Mouse (Mus musculus) liver, embryonic 16.5 days (tissue): Measurements from ENCODE around the gene Rtn4rl1. TPM values are rescaled to one million over a fixed set of nuclear protein-coding genes. Genes with fewer than 3 reads are reported as not detected.
A peak's percentile ranks its signal among the peaks of the same experiment; 100 is the strongest.

ENCODE experiments used
- ATAC-seq: fragments of 200-750 bp; cut with Nextera tagmentation; 2 replicates; pipeline ENCODE4 v1.8.0; 2017; ENCODE audit warnings: low read depth, mild to moderate bottlenecking, moderate number of reproducible peaks, moderate library complexity
- H3K27ac ChIP-seq: fragments of 300-500 bp; sonication (generic); 2 replicates; pipeline ENCODE4 v1.5.1; 2014; ENCODE audit warnings: mild to moderate bottlenecking, low read length
- H3K27me3 ChIP-seq: fragments of 300-500 bp; sonication (generic); 2 replicates; pipeline ENCODE4 v1.6.1; 2014; ENCODE audit warnings: low read depth, low read length, mixed read lengths; ENCODE audit not compliant: control insufficient read depth, insufficient read depth
- H3K36me3 ChIP-seq: fragments of 300-500 bp; sonication (generic); 2 replicates; pipeline ENCODE4 v1.6.1; 2014; ENCODE audit warnings: mild to moderate bottlenecking; ENCODE audit not compliant: control insufficient read depth, insufficient read depth
- H3K4me1 ChIP-seq: fragments of 300-500 bp; sonication (generic); 2 replicates; pipeline ENCODE4 v1.6.1; 2014; ENCODE audit warnings: low read depth, low read length, mixed read lengths; ENCODE audit not compliant: control insufficient read depth
- H3K4me2 ChIP-seq: fragments of 300-500 bp; sonication (generic); 2 replicates; pipeline ENCODE4 v1.6.1; 2014; ENCODE audit warnings: low read depth, low read length, mixed read lengths
- H3K4me3 ChIP-seq: fragments of 300-500 bp; sonication (generic); 2 replicates; pipeline ENCODE4 v1.5.1; 2014; ENCODE audit warnings: low read depth, mild to moderate bottlenecking, low read length
- H3K9ac ChIP-seq: fragments of 300-500 bp; sonication (generic); 2 replicates; pipeline ENCODE4 v1.6.1; 2014; ENCODE audit warnings: low read depth, low read length
- H3K9me3 ChIP-seq: fragments of 300-500 bp; sonication (generic); replicated peaks from 2 replicates; pipeline ENCODE4 v1.6.1; 2016; ENCODE audit warnings: low read length; ENCODE audit not compliant: control insufficient read depth
- WGBS: fragments of 180-500 bp; shearing (Covaris S2); extraction: QIAGEN DNeasy Blood & Tissue Kit; methylation state at CpG from one replicate; pipeline ENCODE4 v1.1.7; 2014; ENCODE audit not compliant: insufficient replicate concordance; 5-methylcytosine and 5-hydroxymethylcytosine counted together
- polyA plus RNA-seq: library from polyadenylated mRNA; unstranded; fragments of >200 nt; fragmentation: Nextera tagmentation; extraction: Ambion mirVana; gene quantifications from 2 replicates; pipeline ENCODE4 v1.2.1, GENCODE M21; 2015

Rtn4rl1 gene
- polyA plus RNA-seq, 1 experiment from 2014 or later: 0.44 TPM

DNA sequence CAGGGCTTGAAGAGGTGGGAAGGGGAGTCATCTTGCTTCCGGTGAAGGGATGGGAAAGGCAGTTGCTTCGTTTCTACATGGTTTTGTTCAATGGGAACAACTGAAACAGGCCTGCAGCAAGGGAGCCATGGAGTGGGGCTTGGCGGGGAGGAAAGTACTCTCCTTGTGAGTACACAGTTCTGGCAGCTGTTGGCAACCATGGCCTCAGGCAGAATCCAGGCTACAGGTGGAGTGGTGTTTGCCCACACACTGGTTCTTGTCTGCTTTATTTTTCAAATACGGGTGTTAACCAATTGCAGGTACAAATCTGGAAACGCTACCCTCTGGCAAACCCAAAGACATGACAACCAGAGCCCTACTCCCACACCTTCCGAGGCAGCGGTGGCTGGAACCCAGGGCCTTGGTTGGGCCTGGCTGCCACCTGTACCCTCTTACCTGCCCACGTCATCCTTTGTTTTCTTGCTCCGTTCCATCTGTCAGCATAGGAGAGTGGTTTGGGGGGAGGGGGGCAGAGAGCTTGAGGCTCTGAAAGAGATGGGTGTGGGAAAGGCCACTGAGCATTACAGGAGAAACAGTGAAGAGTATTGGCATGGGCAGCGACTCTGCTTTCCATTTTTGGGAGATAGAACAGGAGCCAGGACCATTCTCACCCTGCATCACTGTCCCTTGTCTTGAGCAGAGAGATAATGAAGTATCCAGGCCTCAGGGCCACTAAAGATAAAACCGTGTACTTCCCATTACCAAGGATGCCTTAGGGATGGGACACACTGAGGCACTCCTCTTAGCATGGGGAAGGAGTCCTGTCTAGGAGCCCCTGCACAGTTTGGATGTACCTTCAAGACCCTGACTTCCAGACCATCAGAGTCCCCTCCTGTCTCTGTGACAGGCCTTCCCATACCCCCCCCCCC lies 51.0 kb downstream of the Rtn4rl1 start:
- ATAC-seq: no peak
- Histone ChIP-seq H3K27ac (no peak overlapping the region), H3K27me3 (no peaks in the 10 kb centered on the region), H3K9me3 (no peaks in the 10 kb centered on the region), H3K4me1 (peaks cover 24% of the 10 kb centered on the region), H3K36me3 (no peaks in the 10 kb centered on the region), H3K4me2 (no peak overlapping the region), H3K4me3 (no peak overlapping the region), H3K9ac (no peak overlapping the region)
- WGBS: 75% methylated on average over 11 of the region's 11 CpGs

DNA sequence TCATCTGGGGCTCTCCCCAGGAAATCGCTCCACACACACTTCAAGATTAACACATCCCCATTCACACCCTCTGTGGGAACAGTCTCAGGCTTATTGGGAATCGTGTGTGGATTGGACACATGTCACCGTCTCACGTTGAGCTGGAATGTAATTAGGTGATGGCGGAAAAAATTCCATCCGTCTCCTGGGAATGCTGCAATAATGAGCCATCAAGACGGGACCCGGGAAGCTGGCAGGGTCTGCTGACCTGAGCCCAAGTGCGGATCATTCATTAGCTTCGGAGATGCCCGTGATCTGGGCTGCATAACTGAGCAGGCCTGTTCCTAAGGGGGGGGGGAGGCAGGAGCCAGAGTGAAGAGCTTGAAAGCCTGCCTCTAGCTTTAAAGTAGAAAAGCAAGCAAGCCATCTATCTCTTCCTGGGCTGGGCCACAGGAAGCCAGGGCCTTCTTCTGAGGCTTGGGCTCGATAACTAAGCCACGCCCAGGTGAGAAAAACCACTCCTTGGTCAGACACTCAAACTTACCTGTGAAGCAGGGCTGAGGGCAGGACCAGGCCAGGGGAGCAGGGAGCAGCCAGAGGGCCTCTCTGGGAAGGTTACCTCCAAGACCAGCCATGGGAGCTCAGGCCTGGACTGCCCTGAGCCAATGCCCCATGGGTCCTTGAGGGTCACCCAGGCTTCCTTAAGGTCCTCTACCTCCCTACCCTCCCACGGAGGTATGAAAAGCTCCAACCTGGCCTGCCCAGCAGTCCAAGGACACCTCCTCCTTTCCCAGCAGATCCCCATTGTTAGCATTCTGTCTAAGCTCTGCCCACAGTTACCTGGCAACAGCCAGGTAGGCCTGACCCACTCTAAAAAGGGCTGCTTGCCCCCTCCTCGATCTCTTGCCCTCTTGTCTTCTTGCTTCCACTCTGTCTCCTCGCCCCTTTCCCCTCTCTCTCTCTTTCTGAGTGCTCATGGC lies 52.1 kb downstream of the Rtn4rl1 start:
- 54% methylated on average over 16 of the region's 16 CpGs for WGBS
- H3K27ac ChIP-seq: no peak overlapping the region
- peaks cover 21% of the 10 kb centered on the region for H3K4me1 ChIP-seq
- no peaks in the 10 kb centered on the region for H3K36me3 ChIP-seq
- ATAC-seq: 0 out of 2 replicates have a peak, but pooled peaks have one; percentile 36
- no peaks in the 10 kb centered on the region for H3K27me3 ChIP-seq
- H3K4me2 ChIP-seq: no peak overlapping the region
- no peaks in the 10 kb centered on the region for H3K9me3 ChIP-seq
- no peak overlapping the region for H3K9ac ChIP-seq
- H3K4me3 ChIP-seq: no peak overlapping the region

DNA sequence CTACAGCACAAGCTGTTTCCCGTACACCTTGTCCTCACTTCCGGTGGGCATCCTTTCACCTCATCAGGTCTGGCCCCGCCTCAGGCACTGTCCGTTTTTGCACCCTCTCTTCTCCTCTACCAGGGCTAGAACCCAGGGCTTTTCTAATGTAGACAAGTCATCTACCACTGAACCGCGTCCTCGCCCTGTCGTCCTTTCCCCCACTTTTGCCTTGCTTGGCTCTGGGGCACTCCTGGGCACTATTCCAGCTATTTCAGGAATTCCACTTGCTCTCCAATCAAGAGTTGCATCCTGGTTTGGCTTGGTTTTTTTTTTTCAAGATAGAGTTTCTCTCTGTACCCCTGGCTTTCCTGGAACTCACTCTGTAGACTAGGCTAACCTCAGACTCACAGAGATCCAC lies 53.0 kb downstream of the Rtn4rl1 start:
- WGBS: 76% methylated on average over 8 of the region's 8 CpGs
- H3K36me3 ChIP-seq: no peaks in the 10 kb centered on the region
- peaks cover 21% of the 10 kb centered on the region for H3K4me1 ChIP-seq
- no peak overlapping the region for H3K9ac ChIP-seq
- H3K27me3 ChIP-seq: no peaks in the 10 kb centered on the region
- no peak overlapping the region for H3K4me3 ChIP-seq
- no peak overlapping the region for H3K4me2 ChIP-seq
- H3K9me3 ChIP-seq: no peaks in the 10 kb centered on the region
- ATAC-seq: no peak
- no peak overlapping the region for H3K27ac ChIP-seq

DNA sequence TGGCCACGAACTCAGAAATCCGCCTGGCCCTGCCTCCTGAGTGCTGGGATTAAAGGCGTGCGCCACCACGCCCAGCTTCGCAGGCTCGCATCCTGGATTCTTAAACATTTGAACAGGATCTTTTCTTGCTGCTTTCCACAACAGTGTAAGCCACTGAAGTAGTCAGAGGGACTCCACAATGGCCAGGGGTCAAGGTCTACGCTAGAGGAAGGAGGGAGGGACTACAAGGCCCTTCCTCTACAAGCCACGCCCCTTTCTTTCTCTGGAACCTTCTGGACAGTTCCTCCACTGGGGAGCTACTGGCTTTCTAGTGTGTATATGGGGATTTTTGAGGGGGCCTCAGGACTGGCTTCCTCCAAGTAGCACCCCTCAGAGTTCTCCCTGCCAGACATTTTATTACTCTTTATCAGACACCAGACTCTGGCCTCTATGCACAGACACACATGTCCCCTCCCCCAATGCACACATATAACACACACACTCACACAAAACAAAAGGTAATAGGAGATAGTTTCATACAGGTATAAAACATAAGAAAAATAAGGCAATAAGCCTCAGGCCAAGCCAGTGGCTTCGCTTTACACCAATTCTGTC lies 53.7 kb downstream of the Rtn4rl1 start:
- Histone ChIP-seq H3K9me3 (no peaks in the 10 kb centered on the region), H3K27me3 (no peaks in the 10 kb centered on the region), H3K4me3 (no peak overlapping the region), H3K36me3 (no peaks in the 10 kb centered on the region), H3K27ac (no peak overlapping the region), H3K4me2 (no peak overlapping the region), H3K9ac (no peak overlapping the region), H3K4me1 (peaks cover 21% of the 10 kb centered on the region)
- ATAC-seq: no peak
- WGBS: 86% methylated on average over 10 of the region's 10 CpGs

DNA sequence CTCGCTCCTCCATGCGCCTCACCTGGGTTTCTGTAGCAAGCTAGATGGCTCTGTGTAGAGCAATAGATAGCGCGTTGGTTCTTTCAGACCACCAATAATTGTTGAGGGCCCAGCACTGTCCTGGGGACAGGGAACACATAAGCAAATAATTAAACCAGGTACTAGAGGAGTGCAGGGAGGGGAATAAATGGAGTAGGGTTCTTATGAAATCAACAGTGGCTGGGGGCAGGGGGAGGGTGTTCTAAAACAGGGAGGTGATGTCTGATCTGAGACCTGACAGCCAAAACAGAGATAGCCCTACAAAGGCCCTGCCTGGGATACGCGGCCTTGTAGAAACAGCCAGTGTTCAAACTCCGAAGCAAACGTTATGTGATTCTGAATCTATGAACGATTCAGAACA lies 56.0 kb downstream of the Rtn4rl1 start:
- Histone ChIP-seq H3K36me3 (no peaks in the 10 kb centered on the region), H3K27me3 (no peaks in the 10 kb centered on the region), H3K27ac (no peak overlapping the region), H3K4me3 (no peak overlapping the region), H3K9me3 (no peaks in the 10 kb centered on the region), H3K4me1 (peaks cover 22% of the 10 kb centered on the region), H3K4me2 (peak overlapping the region; percentile 21; the same call in 1 of the 2 replicates), H3K9ac (no peak overlapping the region)
- WGBS: 72% methylated on average over 9 of the region's 9 CpGs
- ATAC-seq: no peak

DNA sequence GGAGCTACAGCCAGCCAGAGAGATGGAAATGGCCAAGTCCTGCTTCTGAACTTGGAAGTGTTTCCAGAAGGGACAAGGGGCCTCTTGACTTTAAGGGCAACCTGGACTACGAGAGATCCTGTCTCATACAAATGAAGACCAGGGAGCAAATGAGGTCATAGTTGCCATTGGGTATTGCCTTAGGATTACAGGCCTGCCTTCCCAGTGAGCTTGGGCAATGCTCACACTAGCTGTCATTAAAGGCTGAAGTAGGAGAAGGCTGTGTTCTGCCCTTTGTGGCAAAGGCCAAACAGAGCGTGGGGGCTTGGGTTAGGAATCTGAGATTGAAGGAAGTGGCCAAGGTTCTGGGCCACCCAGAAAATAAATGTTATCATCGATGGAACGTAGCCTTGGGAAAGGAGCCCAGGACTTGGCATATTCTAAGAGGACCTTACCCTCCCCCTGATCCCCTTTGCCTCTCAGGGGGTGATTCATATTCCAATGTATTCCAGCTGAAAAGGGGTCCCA lies 57.5 kb downstream of the Rtn4rl1 start:
- peaks cover 16% of the 10 kb centered on the region for H3K4me1 ChIP-seq
- no peaks in the 10 kb centered on the region for H3K36me3 ChIP-seq
- H3K4me3 ChIP-seq: no peak overlapping the region
- no peak for ATAC-seq
- no peaks in the 10 kb centered on the region for H3K27me3 ChIP-seq
- 67% methylated on average over 4 of the region's 4 CpGs for WGBS
- no peak overlapping the region for H3K4me2 ChIP-seq
- no peaks in the 10 kb centered on the region for H3K9me3 ChIP-seq
- no peak overlapping the region for H3K9ac ChIP-seq
- no peak overlapping the region for H3K27ac ChIP-seq

DNA sequence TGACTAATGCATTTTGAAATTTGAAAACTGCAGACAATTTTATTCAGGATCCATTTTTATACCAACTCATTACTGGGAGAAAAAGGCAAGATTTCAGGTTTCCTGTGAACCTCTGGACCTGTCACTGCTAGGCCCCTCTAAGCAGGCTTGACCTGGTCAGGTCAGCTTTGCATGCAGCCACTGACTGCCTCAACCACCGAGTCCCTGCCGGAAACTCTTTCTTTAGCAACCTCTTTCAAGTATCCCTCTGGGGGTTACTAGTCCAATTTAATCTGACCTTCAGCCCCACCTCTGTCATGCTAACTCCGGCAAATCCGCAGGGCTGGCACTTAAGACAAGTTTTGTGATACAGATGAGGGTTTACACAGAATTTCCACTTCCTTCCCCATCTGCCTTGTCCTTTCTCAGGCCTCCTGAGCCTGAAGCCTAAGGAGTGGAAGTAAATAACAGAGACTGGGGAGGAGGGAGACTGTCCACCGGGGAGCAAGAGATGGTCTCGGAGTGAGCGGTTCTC lies 58.0 kb downstream of the Rtn4rl1 start:
- no peak for ATAC-seq
- H3K9me3 ChIP-seq: no peaks in the 10 kb centered on the region
- no peak overlapping the region for H3K9ac ChIP-seq
- H3K4me2 ChIP-seq: no peak overlapping the region
- H3K4me3 ChIP-seq: no peak overlapping the region
- no peaks in the 10 kb centered on the region for H3K27me3 ChIP-seq
- H3K36me3 ChIP-seq: no peaks in the 10 kb centered on the region
- 61% methylated on average over 7 of the region's 7 CpGs for WGBS
- H3K27ac ChIP-seq: no peak overlapping the region
- peaks cover 16% of the 10 kb centered on the region for H3K4me1 ChIP-seq

DNA sequence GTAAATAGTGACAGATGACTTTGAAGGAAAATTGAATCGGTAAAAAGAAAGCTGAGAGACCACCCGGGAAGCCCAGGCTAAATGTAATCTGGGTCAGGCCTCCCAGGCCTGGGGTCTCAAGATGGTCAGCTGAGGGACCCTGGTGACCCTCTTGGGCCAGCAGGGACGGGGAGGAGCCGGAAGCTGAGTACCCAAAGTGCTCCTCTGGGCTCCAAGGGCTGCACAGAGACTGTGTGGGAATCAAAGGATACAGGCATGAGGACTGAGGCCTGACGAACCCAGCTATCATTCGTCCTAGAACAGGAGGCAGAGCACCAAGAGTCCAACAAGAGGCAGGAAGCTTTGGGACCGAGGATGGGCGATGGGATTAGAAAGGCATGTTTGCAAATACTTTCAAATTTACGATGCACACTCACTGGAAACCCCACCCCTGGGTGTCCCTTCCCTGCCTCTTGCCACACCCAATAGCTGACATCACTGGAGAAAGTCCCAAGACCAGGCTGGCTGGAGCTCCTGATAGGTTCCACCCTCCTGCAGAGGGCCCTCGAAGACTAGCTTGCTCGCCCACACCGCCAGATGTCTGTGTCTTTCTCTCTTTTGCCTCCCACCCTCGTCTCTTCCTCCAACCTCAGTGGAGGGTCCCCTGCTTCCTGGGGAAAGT lies 60.8 kb downstream of the Rtn4rl1 start:
- ATAC-seq: peak; percentile 92
- Histone ChIP-seq H3K27me3 (no peaks in the 10 kb centered on the region), H3K4me1 (peaks cover 12% of the 10 kb centered on the region), H3K9me3 (no peaks in the 10 kb centered on the region), H3K4me2 (peak overlapping the region; percentile 51), H3K36me3 (no peaks in the 10 kb centered on the region), H3K9ac (peak overlapping the region; percentile 25; the same call in 1 of the 2 replicates), H3K27ac (peak overlapping the region; percentile 52; the same call in 1 of the 2 replicates), H3K4me3 (peak overlapping the region; percentile 23; the same call in 1 of the 2 replicates)
- 42% methylated on average over 13 of the region's 13 CpGs for WGBS
